Mouse (Mus musculus) C2C12 (cell line): ENCODE data around the gene Tapt1. TPM values are rescaled to one million over a fixed set of nuclear protein-coding genes. Genes with fewer than 3 reads are reported as not detected.

Source experiments
- H3K27me3 ChIP-seq: one replicate; pipeline ENCODE4 v1.6.1; 2011; ENCODE audit not compliant: control insufficient read depth, insufficient read depth, insufficient read length
- H3K36me3 ChIP-seq: one replicate; pipeline ENCODE4 v1.6.1; 2011; ENCODE audit not compliant: control insufficient read depth, insufficient read depth
- H3K4me3 ChIP-seq: one replicate; pipeline ENCODE4 v1.5.1; 2011; ENCODE audit warnings: mild to moderate bottlenecking, control low read depth; ENCODE audit not compliant: poor library complexity, insufficient read depth, severe bottlenecking
- H3K79me2 ChIP-seq: one replicate; pipeline ENCODE4 v1.6.1; 2011; ENCODE audit not compliant: control insufficient read depth, insufficient read depth
- H3K79me3 ChIP-seq: one replicate; pipeline ENCODE4 v1.6.1; 2011; ENCODE audit warnings: low read depth, control low read depth
- H3ac ChIP-seq: one replicate; pipeline ENCODE3; 2011; ENCODE audit warnings: low read depth; ENCODE audit not compliant: control insufficient read depth, insufficient read length
- CEBPB ChIP-seq: IDR thresholded peaks from one replicate; pipeline ENCODE4 v1.6.1; 2011; ENCODE audit warnings: low read depth, mild to moderate bottlenecking, control low read depth, moderate library complexity
- CTCF ChIP-seq: IDR thresholded peaks from one replicate; pipeline ENCODE4 v1.5.1; 2011; ENCODE audit not compliant: control insufficient read depth, insufficient read depth, insufficient read length
- FOSL1 ChIP-seq: IDR thresholded peaks from one replicate; pipeline ENCODE4 v1.8.0; 2011; ENCODE audit warnings: mild to moderate bottlenecking, low read length; ENCODE audit not compliant: poor library complexity, insufficient read depth, severe bottlenecking
- MAX ChIP-seq: IDR thresholded peaks from one replicate; pipeline ENCODE4 v1.6.1; 2011; ENCODE audit warnings: mild to moderate bottlenecking, control low read depth
- MYOD1 ChIP-seq: IDR thresholded peaks from one replicate; pipeline ENCODE4 v1.6.1; 2011; ENCODE audit warnings: low read depth; ENCODE audit not compliant: control insufficient read depth, insufficient read length
- MYOG ChIP-seq: IDR thresholded peaks from one replicate; pipeline ENCODE4 v1.6.1; 2011; ENCODE audit not compliant: control insufficient read depth, insufficient read length; ENCODE audit errors: extremely low read depth
- USF1 ChIP-seq: IDR thresholded peaks from one replicate; pipeline ENCODE4 v1.6.1; 2011; ENCODE audit warnings: low read depth, mild to moderate bottlenecking, control low read depth, moderate library complexity
- polyA plus RNA-seq: library from polyadenylated mRNA; unstranded; fragments of >200 nt; fragmentation: generic; extraction: Trizol; gene quantifications from one replicate; pipeline ENCODE4 v1.2.1, GENCODE M21; 2012; ENCODE audit warnings: missing spikeins

Tapt1 gene
- polyA plus RNA-seq, 1 experiment, result 13.0 TPM

GRCm38 (mm10) chr5:44258163-44258562 lies 31.7 kb upstream of the Tapt1 start:
- H3K79me3 ChIP-seq, result no peaks in the 10 kb centered on the region
- no peak for TF ChIP-seq MYOD1
- TF ChIP-seq USF1, result no peak
- H3K79me2 ChIP-seq, result no peaks in the 10 kb centered on the region
- no peak overlapping the region for H3K4me3 ChIP-seq
- H3K36me3 ChIP-seq, result no peaks in the 10 kb centered on the region
- H3K27me3 ChIP-seq, result no peaks in the 10 kb centered on the region
- no peak overlapping the region for H3ac ChIP-seq

- TF ChIP-seq USF1, result no peak
- TF ChIP-seq CEBPB, result no peak
- no peak for TF ChIP-seq CTCF
- TF ChIP-seq MYOG, result no peak
- TF ChIP-seq MYOD1, result no peak
- TF ChIP-seq MAX, result no peak
- TF ChIP-seq FOSL1, result no peak
- no peaks in the 10 kb centered on the region for H3K79me3 ChIP-seq
- no peak overlapping the region for H3K4me3 ChIP-seq
- H3K79me2 ChIP-seq, result no peaks in the 10 kb centered on the region
- H3K27me3 ChIP-seq, result no peaks in the 10 kb centered on the region
- no peak overlapping the region for H3ac ChIP-seq
- no peaks in the 10 kb centered on the region for H3K36me3 ChIP-seq
These were observed 31.0 kb upstream of the Tapt1 start for GRCm38 (mm10) chr5:44257401-44257800.

- H3K4me3 ChIP-seq, result no peak overlapping the region
- no peaks in the 10 kb centered on the region for H3K79me2 ChIP-seq
- TF ChIP-seq MYOD1 (no peak), FOSL1 (no peak), MYOG (no peak)
- no peak overlapping the region for H3ac ChIP-seq
- no peaks in the 10 kb centered on the region for H3K36me3 ChIP-seq
- H3K27me3 ChIP-seq, result no peaks in the 10 kb centered on the region
- H3K79me3 ChIP-seq, result no peaks in the 10 kb centered on the region
These were observed 30.1 kb upstream of the Tapt1 start for GRCm38 (mm10) chr5:44256512-44256911.

GRCm38 (mm10) chr5:44255756-44256398 lies 29.5 kb upstream of the Tapt1 start:
- no peaks in the 10 kb centered on the region for H3K36me3 ChIP-seq

GRCm38 (mm10) chr5:44253449-44253848 lies 27.0 kb upstream of the Tapt1 start:
- H3K79me3 ChIP-seq, result no peaks in the 10 kb centered on the region
- H3K4me3 ChIP-seq, result no peak overlapping the region
- TF ChIP-seq MYOG (no peak), FOSL1 (no peak), MYOD1 (no peak), USF1 (no peak), CEBPB (no peak)
- H3K27me3 ChIP-seq, result no peaks in the 10 kb centered on the region
- H3ac ChIP-seq, result no peak overlapping the region
- H3K79me2 ChIP-seq, result no peaks in the 10 kb centered on the region
- no peaks in the 10 kb centered on the region for H3K36me3 ChIP-seq

More at GRCm38 (mm10) chr5:44255756-44256398, 29.5 kb upstream of the Tapt1 start:
- Histone ChIP-seq H3K79me3 (no peaks in the 10 kb centered on the region), H3K4me3 (no peak overlapping the region), H3K27me3 (no peaks in the 10 kb centered on the region), H3K79me2 (no peaks in the 10 kb centered on the region), H3ac (no peak overlapping the region)
- TF ChIP-seq CEBPB (no peak), MYOD1 (no peak), FOSL1 (no peak), MYOG (no peak), MAX (no peak), CTCF (no peak), USF1 (no peak)

- Histone ChIP-seq H3K27me3 (no peaks in the 10 kb centered on the region), H3ac (no peak overlapping the region), H3K4me3 (no peak overlapping the region), H3K79me2 (no peaks in the 10 kb centered on the region), H3K36me3 (no peaks in the 10 kb centered on the region), H3K79me3 (no peaks in the 10 kb centered on the region)
- TF ChIP-seq MYOG, result no peak
- TF ChIP-seq FOSL1, result no peak
- no peak for TF ChIP-seq CEBPB
These were observed 26.0 kb upstream of the Tapt1 start for GRCm38 (mm10) chr5:44252395-44252794.
